Mouse (Mus musculus) kidney, postnatal 36 days (tissue): ENCODE data around the gene 1700022I11Rik.
"Not testable (repeated sequence)": the region's sequence is repeated elsewhere in the genome, so short reads cannot be mapped to it uniquely, and the experiment has no call there.

Experiments
- DNase-seq, 2 experiments: peaks; one replicate each; pipeline ENCODE4 v3.0.0; 2021 to 2022; ENCODE audit warnings: mixed read lengths in 2 of 2

1700022I11Rik gene

GRCm38 (mm10) chr4:42952563-42952962, 16.8 kb upstream of the 1700022I11Rik start:
- DNase-seq, result no peak

DNA sequence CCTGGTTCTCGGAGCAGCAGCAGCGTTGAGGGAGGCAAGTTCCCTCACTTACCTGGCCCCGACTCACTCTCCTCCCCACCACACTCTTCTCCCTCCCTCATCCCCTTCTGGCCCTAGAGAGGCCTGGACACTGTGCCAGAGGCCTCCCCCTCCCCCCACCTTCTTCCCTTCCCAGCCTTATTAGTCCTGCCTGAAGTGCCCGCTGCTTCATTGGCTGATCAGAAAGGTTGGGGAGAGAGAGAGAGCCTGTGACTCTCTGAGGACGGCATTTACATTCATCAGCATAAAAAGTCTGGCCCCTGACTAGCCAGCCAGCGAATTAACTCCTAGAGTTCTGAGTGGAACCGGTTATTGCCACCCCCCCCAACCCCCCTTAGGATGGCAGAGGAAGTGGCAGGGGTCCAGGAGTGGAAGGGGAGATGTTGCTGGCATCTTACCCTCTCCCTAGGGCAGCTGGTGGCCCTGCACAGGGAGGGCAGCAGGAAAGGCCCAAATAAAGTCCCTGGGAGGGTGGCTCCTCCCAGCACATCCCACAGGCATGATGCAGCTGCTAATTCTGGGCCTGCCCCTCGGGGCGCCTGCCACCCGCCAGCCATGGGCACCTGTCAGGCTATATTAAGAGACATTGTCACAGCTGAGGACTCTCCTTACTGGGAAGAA, 15.8 kb upstream of the 1700022I11Rik start:
- peak; percentile 16 to 43 for DNase-seq

DNA sequence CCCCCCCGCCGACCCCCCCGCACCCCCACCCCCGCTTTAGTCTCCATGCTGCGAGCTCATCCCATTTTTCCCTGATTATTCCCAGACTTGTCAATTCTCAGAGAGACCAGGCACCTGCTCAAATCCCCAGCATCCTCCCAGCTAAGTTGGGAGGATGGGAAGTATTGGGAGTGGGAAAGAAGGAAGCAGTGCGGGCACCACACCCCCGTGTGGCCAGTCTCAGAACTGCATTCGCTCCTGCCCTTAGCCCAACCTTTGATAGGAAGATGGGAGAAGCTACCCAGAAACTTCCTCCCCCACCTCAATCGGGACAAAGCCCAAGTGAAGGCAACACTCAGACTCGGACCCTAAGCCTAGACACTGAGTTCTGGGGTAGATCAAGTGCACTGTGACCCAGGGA, 15.1 kb upstream of the 1700022I11Rik start:
- DNase-seq, result peak; percentile 65 to 89

DNA sequence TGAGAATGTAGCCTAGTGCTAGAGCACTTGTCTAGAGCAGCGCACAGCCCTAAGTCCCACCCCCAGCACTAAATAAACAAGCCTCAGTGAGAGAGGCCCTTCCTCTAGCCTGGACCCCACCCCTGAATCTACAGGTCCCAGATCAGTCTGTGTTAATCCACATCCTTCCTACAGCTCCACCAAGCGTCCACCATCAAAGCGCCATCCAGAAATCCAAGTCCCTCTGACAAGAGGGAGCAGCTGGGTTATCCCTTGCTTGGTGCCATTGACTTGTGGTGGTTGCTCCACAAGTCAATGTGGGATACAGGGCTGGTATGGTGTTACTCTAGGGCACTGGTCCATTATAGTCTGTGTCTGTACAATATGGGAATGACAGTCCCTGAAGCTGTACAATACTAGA, 14.2 kb upstream of the 1700022I11Rik start:
- no peak for DNase-seq

DNA sequence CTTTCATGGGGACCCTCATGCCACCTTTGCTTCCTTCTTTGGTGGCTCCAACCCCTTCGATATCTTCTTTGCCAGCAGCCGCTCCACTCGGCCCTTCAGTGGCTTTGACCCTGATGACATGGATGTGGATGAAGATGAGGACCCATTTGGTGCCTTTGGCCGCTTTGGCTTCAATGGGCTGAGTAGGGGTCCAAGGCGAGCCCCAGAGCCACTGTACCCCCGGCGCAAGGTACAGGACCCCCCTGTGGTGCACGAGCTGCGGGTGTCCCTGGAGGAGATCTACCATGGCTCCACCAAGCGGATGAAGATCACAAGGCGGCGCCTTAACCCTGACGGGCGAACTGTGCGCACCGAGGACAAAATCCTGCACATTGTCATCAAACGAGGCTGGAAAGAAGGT, 12.8 kb upstream of the 1700022I11Rik start:
- DNase-seq, result no peak

DNA sequence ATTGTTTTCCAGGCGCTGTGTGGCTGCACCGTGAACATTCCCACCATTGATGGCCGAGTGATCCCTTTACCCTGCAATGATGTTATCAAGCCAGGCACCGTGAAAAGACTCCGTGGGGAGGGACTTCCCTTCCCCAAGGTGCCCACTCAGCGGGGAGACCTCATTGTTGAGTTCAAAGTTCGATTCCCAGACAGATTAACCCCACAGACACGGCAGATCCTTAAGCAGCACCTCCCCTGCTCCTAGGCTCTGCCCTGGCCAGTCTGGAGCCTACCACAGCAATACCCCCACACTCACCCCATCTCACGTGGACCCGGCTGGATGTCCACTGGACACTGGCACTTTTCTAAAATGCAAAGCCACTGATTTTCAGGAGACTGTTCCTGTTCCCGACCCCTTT, 12.1 kb upstream of the 1700022I11Rik start:
- peak; percentile 40 to 58 for DNase-seq

- DNase-seq, result no peak
These were observed 11.4 kb upstream of the 1700022I11Rik start for GRCm38 (mm10) chr4:42957979-42958378.

DNA sequence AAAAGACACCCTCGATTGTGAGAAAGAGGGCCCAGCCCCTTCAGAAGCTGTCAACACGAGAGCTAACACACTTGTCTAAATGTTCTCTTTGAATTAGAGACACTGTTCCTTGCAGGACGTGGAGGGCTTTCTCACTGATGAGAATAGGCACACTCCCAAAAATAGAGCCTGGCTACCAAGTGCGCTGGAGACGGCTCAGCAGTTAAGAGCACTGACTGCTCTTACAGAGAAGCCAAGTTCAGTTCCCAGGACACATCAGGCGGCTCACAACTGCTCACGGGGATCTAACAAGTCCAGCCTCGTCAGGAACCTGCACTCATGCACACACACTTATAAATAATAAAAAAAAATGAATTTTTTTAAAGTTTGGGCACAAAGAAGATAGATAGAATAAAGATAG, 10.5 kb upstream of the 1700022I11Rik start:
- no peak for DNase-seq

GRCm38 (mm10) chr4:42959382-42959781, 10.0 kb upstream of the 1700022I11Rik start:
- no peak for DNase-seq

DNA sequence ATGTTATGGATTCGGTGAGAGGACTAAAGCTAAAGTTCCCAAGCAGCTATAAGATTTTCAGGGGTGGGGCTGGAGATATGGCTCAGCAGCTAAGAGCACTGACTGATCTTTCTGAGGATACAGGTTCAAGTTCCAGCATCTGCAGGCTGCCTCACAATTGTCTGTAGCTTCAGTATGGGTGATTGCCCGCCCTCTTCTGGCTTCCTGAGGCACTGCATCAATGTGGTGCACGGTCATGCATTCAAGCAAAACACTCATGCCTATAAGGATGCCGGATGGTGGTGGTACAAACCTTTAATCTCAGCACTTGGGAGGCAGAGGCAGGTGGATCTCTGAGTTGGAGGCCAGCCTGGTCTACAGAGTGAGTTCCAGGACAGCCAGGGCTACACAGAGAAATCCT, 7.8 kb upstream of the 1700022I11Rik start:
- peak; percentile 66 to 82 for DNase-seq

DNA sequence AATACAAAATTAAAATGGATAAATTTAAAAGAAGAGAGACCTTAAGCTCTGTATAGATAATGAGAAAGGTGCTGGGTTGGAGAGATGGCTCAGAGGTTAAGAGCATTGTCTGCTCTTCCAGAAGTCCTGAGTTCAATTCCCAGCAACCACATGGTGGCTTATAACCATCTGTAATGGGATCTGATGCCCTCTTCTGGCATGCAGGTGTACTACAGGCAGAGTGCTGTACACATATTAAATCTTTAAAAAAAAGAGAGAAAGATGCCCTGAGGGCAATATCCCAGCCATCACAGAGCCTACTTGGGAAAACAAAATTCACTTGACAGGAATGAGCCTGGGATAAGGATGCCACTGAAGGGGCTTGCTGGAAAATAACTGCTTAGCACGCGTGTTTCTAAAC, 5.9 kb upstream of the 1700022I11Rik start:
- peak in 1 of 2 experiments; percentile 50 for DNase-seq

- peak; percentile 37 to 64 for DNase-seq
These were observed 4.2 kb upstream of the 1700022I11Rik start for GRCm38 (mm10) chr4:42965039-42965719.

DNA sequence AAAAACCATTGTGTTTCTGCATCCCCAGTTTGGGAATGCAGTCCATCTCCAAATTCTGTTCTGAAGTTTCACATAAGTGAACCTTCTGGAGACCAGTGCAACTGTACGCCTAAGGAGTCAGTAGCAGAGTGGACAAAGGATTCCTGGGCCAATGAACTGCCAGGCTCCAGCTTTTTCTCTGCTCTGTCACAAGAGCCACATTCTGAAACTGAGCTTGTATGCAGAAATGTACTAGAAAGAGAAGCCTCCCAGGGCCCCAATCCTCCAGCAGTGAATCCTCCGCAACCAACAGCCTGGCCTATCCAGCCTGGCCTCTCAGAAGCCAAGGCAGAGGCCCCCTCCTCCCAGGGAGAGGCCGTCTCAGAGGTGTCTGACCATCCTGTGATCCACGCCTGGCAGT, 3.5 kb downstream of the 1700022I11Rik start:
- DNase-seq, result no peak

GRCm38 (mm10) chr4:42973868-42974267, 4.5 kb downstream of the 1700022I11Rik start:
- DNase-seq, result no peak

GRCm38 (mm10) chr4:42978062-42978461, 8.7 kb downstream of the 1700022I11Rik start:
- DNase-seq, result no peak

DNA sequence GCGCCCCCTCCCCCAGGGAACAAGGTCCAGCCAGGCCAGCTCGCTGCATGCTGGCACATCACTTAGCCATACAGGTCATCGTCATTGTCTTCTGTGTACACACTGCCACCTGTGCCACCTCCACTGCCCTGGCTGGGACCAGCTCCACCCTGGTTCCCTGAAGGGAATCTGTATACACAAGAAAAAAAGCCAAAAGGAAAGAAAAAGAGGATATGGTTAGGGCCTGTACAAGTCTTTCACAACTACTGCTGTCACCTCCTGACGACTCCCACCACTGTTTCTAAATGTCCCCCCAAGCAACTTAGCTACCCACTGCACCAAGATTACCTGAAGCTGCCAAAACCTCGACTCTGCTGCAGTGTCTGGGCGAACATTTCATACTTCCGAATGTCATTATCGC, 11.1 kb downstream of the 1700022I11Rik start:
- DNase-seq, result not testable (repeated sequence)

GRCm38 (mm10) chr4:42988296-42988695, 18.9 kb downstream of the 1700022I11Rik start:
- DNase-seq, result no peak

- no peak for DNase-seq
These were observed 28.6 kb downstream of the 1700022I11Rik start for GRCm38 (mm10) chr4:42998022-42998421.

- peak; percentile 82 to 90 for DNase-seq
These were observed 30.2 kb downstream of the 1700022I11Rik start for GRCm38 (mm10) chr4:42999451-43000140.

GRCm38 (mm10) chr4:43000141-43000986, 31.0 kb downstream of the 1700022I11Rik start, which contains the start of gene Vcp:
Vcp (minus strand) TSS chr4:43000507.
- peak; percentile 98 to 99 for DNase-seq

GRCm38 (mm10) chr4:43001272-43001671, 31.9 kb downstream of the 1700022I11Rik start:
- DNase-seq, result no peak

GRCm38 (mm10) chr4:43002756-43003439, 33.5 kb downstream of the 1700022I11Rik start:
- peak; percentile 54 to 66 for DNase-seq
